Mouse (Mus musculus): ENCODE data around the gene Pth2r. TPM values are rescaled to one million over a fixed set of nuclear protein-coding genes. Genes with fewer than 3 reads are reported as not detected.

The Pth2r gene
- total RNA-seq (2012; rRNA removed): not detected in 2 replicates
- polyA plus RNA-seq (2012; ENCODE audit: insufficient read depth in 1 of 2, insufficient read length in 2 of 2, low read depth in 1 of 2, low replicate concordance in 2 of 2, missing spikeins in 1 of 2): not detected

- Histone ChIP-seq H3K4me3 (ENCODE audit: control insufficient read depth in 1 of 2, insufficient read depth in 1 of 2, low read depth in 2 of 2, low read length in 2 of 2) (no peak within 1 kb of the TSS), H3K4me1 (ENCODE audit: control insufficient read depth in 1 of 2, insufficient read depth in 2 of 2, low read length in 2 of 2) (no peaks in the 10 kb centered on the region; a peak in 1 of 4 replicates), H3K27me3 (ENCODE audit: control insufficient read depth in 1 of 2, insufficient read depth in 2 of 2, low read length in 2 of 2) (no peaks in the 10 kb centered on the region), H3K9me3 (replicated peaks; ENCODE audit: insufficient read depth, low read length) (no peaks in the 10 kb centered on the region), H3K36me3 (ENCODE audit: control insufficient read depth in 1 of 2, insufficient read depth in 2 of 2, low read length in 2 of 2) (no peaks in the 10 kb centered on the region; a peak in 1 of 4 replicates), H3K79me2 (ENCODE audit: control insufficient read depth, insufficient read depth, low read length, poor library complexity) (no peaks in the 10 kb centered on the region), H3K9ac (ENCODE audit: control insufficient read depth, low read depth, low read length, poor library complexity, severe bottlenecking) (no peak within 1 kb of the TSS), H3K27ac (ENCODE audit: control insufficient read depth, low read depth, low read length) (no peak within 1 kb of the TSS)
- no peak for DNase-seq (ENCODE audit: low read depth, low spot score)
- TF ChIP-seq ZMIZ1 (IDR thresholded peaks at IDR 0.05; ENCODE audit: low read depth, low read length) (no peak), ZKSCAN1 (IDR thresholded peaks at IDR 0.05; ENCODE audit: low read depth, low read length) (no peak), MAFK (IDR thresholded peaks at IDR 0.05; ENCODE audit: borderline replicate concordance, low read depth, low read length) (no peak), SIN3A (IDR thresholded peaks at IDR 0.05; ENCODE audit: low read length) (no peak), USF1 (IDR thresholded peaks at IDR 0.05; ENCODE audit: low read depth, low read length) (no peak), SMC3 (IDR thresholded peaks at IDR 0.05; ENCODE audit: low read depth, low read length) (no peak), EP300 (IDR thresholded peaks at IDR 0.05; ENCODE audit: low read depth in 1 of 2, low read length in 2 of 2) (no peak), ZNF384 (IDR thresholded peaks at IDR 0.05; ENCODE audit: low read depth, low read length) (no peak), HCFC1 (IDR thresholded peaks at IDR 0.05; ENCODE audit: low read depth, low read length) (no peak), MEF2A (IDR thresholded peaks at IDR 0.05; ENCODE audit: extremely low read depth, insufficient replicate concordance, low read depth, low read length, poor library complexity, severe bottlenecking) (no peak), CTCF (IDR thresholded peaks at IDR 0.05 in 2 of 3, conservative IDR thresholded peaks at IDR 0.05 in 1 of 3; ENCODE audit: control insufficient read depth in 1 of 3, insufficient read depth in 1 of 3, low read depth in 2 of 3, low read length in 3 of 3, poor library complexity in 1 of 3, severe bottlenecking in 1 of 3) (no peak), MAZ (IDR thresholded peaks at IDR 0.05; ENCODE audit: low read depth, low read length) (no peak), MXI1 (IDR thresholded peaks at IDR 0.05; ENCODE audit: low read depth, low read length) (no peak), RCOR1 (IDR thresholded peaks at IDR 0.05; ENCODE audit: low read depth, low read length) (no peak), TAL1 (IDR thresholded peaks at IDR 0.05; ENCODE audit: low read length) (no peak), TBP (IDR thresholded peaks at IDR 0.05; ENCODE audit: low read depth, low read length) (no peak), NRF1 (IDR thresholded peaks at IDR 0.05; ENCODE audit: insufficient read depth, low read depth, low read length, poor library complexity, severe bottlenecking) (no peak), TCF12 (IDR thresholded peaks at IDR 0.05; ENCODE audit: low read depth, low read length) (no peak), GATA1 (IDR thresholded peaks at IDR 0.05; ENCODE audit: low read depth, low read length) (no peak)
Measured at GRCm38 (mm10) chr1:65281756-65282155, at the start of gene Pth2r. TSS of gene Pth2r (plus strand) at chr1:65282056.

- no peak for DNase-seq (ENCODE audit: low read depth, low spot score)
- TF ChIP-seq ZMIZ1 (IDR thresholded peaks at IDR 0.05; ENCODE audit: low read depth, low read length) (no peak), SIN3A (IDR thresholded peaks at IDR 0.05; ENCODE audit: low read length) (no peak), CTCF (IDR thresholded peaks at IDR 0.05 in 2 of 3, conservative IDR thresholded peaks at IDR 0.05 in 1 of 3; ENCODE audit: control insufficient read depth in 1 of 3, insufficient read depth in 1 of 3, low read depth in 2 of 3, low read length in 3 of 3, poor library complexity in 1 of 3, severe bottlenecking in 1 of 3) (no peak), TAL1 (IDR thresholded peaks at IDR 0.05; ENCODE audit: low read length) (no peak), CHD1 (IDR thresholded peaks at IDR 0.05; ENCODE audit: low read depth, low read length) (no peak), ZC3H11A (IDR thresholded peaks at IDR 0.05; ENCODE audit: low read depth, low read length) (no peak), TBP (IDR thresholded peaks at IDR 0.05; ENCODE audit: low read depth, low read length) (no peak), POLR2A (IDR thresholded peaks at IDR 0.05; ENCODE audit: control insufficient read depth in 1 of 2, insufficient read depth in 1 of 2, low read depth in 1 of 2, low read length in 2 of 2, poor library complexity in 1 of 2) (no peak), RCOR1 (IDR thresholded peaks at IDR 0.05; ENCODE audit: low read depth, low read length) (no peak), ETS1 (IDR thresholded peaks at IDR 0.05; ENCODE audit: low read depth, low read length) (no peak), UBTF (IDR thresholded peaks at IDR 0.05; ENCODE audit: borderline replicate concordance, insufficient read depth, low read depth, low read length) (no peak), NRF1 (IDR thresholded peaks at IDR 0.05; ENCODE audit: insufficient read depth, low read depth, low read length, poor library complexity, severe bottlenecking) (no peak), USF2 (IDR thresholded peaks at IDR 0.05; ENCODE audit: borderline replicate concordance in 1 of 2, insufficient read depth in 1 of 2, low read depth in 1 of 2, low read length in 2 of 2) (no peak), EP300 (IDR thresholded peaks at IDR 0.05; ENCODE audit: low read depth in 1 of 2, low read length in 2 of 2) (no peak), GABPA (IDR thresholded peaks at IDR 0.05; ENCODE audit: low read depth, low read length) (no peak)
- H3K36me3 ChIP-seq (ENCODE audit: control insufficient read depth in 1 of 2, insufficient read depth in 2 of 2, low read length in 2 of 2): peaks cover 0 to 16% of the 10 kb centered on the region in 2 experiments; a peak in 2 of 4 replicates
- H3K9me3 ChIP-seq (replicated peaks; ENCODE audit: insufficient read depth, low read length): no peaks in the 10 kb centered on the region
- no peaks in the 10 kb centered on the region for H3K79me2 ChIP-seq (ENCODE audit: control insufficient read depth, insufficient read depth, low read length, poor library complexity)
- no peak overlapping the region for H3K9ac ChIP-seq (ENCODE audit: control insufficient read depth, low read depth, low read length, poor library complexity, severe bottlenecking)
- H3K27me3 ChIP-seq (ENCODE audit: control insufficient read depth in 1 of 2, insufficient read depth in 2 of 2, low read length in 2 of 2): no peaks in the 10 kb centered on the region
- H3K27ac ChIP-seq (ENCODE audit: control insufficient read depth, low read depth, low read length): no peak overlapping the region
- no peaks in the 10 kb centered on the region for H3K4me1 ChIP-seq (ENCODE audit: control insufficient read depth in 1 of 2, insufficient read depth in 2 of 2, low read length in 2 of 2)
- H3K4me3 ChIP-seq (ENCODE audit: control insufficient read depth in 1 of 2, insufficient read depth in 1 of 2, low read depth in 2 of 2, low read length in 2 of 2): no peak overlapping the region
Measured at GRCm38 (mm10) chr1:65237712-65238111, 44.1 kb upstream of the Pth2r start.
